Mouse (Mus musculus) liver, embryonic 14.5 days (tissue): ENCODE results near the gene Lyl1. TPM values are rescaled to one million over a fixed set of nuclear protein-coding genes. Genes with fewer than 3 reads are reported as not detected.
A peak's percentile ranks its signal among the peaks of the same experiment; 100 is the strongest.

Experiments
- ATAC-seq: fragments of 200-750 bp; cut with Nextera tagmentation; 2 replicates; pipeline ENCODE4 v1.8.0; 2017; ENCODE audit warnings: moderate number of reproducible peaks, mild to moderate bottlenecking, moderate library complexity; ENCODE audit not compliant: insufficient read depth
- DNase-seq, 3 experiments: peaks; one replicate each; pipeline ENCODE4 v3.0.0-alpha.2; 2012 to 2013; ENCODE audit warnings: low read depth in 3 of 3, low spot score in 3 of 3
- H3K27ac ChIP-seq: fragments of 300-500 bp; sonication (generic); 2 replicates; pipeline ENCODE4 v1.5.1; 2014; ENCODE audit warnings: moderate library complexity, mild to moderate bottlenecking, control low read depth, inconsistent platforms
- H3K27me3 ChIP-seq: fragments of 300-500 bp; sonication (generic); 2 replicates; pipeline ENCODE4 v1.6.1; 2014; ENCODE audit warnings: mild to moderate bottlenecking, low read length, moderate library complexity; ENCODE audit not compliant: control insufficient read depth, insufficient read depth
- H3K36me3 ChIP-seq: fragments of 300-500 bp; sonication (generic); replicated peaks from 2 replicates; pipeline ENCODE4 v1.6.1; 2014; ENCODE audit warnings: low read depth; ENCODE audit not compliant: control insufficient read depth, insufficient read depth
- H3K4me1 ChIP-seq, 2 experiments: fragments of 200-500 bp in 1 of 2; fragments of 300-500 bp in 1 of 2; sonication (generic) in 1 of 2; replicated peaks; 2 replicates each; pipeline ENCODE4 v1.6.1; 2012 to 2014; ENCODE audit warnings: antibody characterized with exemption in 1 of 2, inconsistent platforms in 1 of 2, low read length in 1 of 2; ENCODE audit not compliant: control insufficient read depth in 2 of 2, insufficient read depth in 2 of 2
- H3K4me2 ChIP-seq: fragments of 300-500 bp; sonication (generic); 2 replicates; pipeline ENCODE4 v1.6.1; 2014; ENCODE audit warnings: low read depth, mild to moderate bottlenecking, control low read depth, moderate library complexity
- H3K4me3 ChIP-seq, 2 experiments: fragments of 200-500 bp in 1 of 2; fragments of 300-500 bp in 1 of 2; sonication (generic) in 1 of 2; 2 replicates each; pipeline ENCODE4 v1.5.1; 2012 to 2014; ENCODE audit warnings: low read depth in 2 of 2, low read length in 2 of 2, mild to moderate bottlenecking in 2 of 2, control low read depth in 1 of 2, inconsistent platforms in 1 of 2, moderate library complexity in 1 of 2; ENCODE audit not compliant: insufficient read depth in 1 of 2
- H3K9ac ChIP-seq: fragments of 300-500 bp; sonication (generic); replicated peaks from 2 replicates; pipeline ENCODE4 v1.6.1; 2014; ENCODE audit warnings: mild to moderate bottlenecking, control low read depth, moderate library complexity
- H3K9me3 ChIP-seq: fragments of 300-500 bp; sonication (generic); 2 replicates; pipeline ENCODE4 v1.6.1; 2016; ENCODE audit warnings: low read length, mixed read lengths; ENCODE audit not compliant: control insufficient read depth
- CTCF ChIP-seq: IDR thresholded peaks from 2 replicates; pipeline ENCODE4 v1.5.1; 2016; ENCODE audit warnings: antibody characterized with exemption, low read depth, control low read depth
- EP300 ChIP-seq: IDR thresholded peaks from 2 replicates; pipeline ENCODE4 v1.6.1; 2016; ENCODE audit warnings: antibody characterized with exemption, low read depth
- WGBS: fragments of 180-500 bp; shearing (Covaris S2); extraction: QIAGEN DNeasy Blood & Tissue Kit; methylation state at CpG from one replicate; pipeline ENCODE4 v1.1.7; 2014; ENCODE audit not compliant: insufficient replicate concordance; 5-methylcytosine and 5-hydroxymethylcytosine counted together
- polyA plus RNA-seq, 2 experiments: library from polyadenylated mRNA; depleted of rRNA in 1 of 2; stranded (reverse) in 1 of 2; unstranded in 1 of 2; fragments of >200 nt; fragmentation: Nextera tagmentation in 1 of 2; extraction: Ambion mirVana in 1 of 2; gene quantifications; 2 replicates each; pipeline versions ENCODE4 v1.2.1 to v1.2.3; 2012 to 2014

The Lyl1 gene
- polyA plus RNA-seq, 2 experiments = 45.4 to 55.6 TPM

DNA sequence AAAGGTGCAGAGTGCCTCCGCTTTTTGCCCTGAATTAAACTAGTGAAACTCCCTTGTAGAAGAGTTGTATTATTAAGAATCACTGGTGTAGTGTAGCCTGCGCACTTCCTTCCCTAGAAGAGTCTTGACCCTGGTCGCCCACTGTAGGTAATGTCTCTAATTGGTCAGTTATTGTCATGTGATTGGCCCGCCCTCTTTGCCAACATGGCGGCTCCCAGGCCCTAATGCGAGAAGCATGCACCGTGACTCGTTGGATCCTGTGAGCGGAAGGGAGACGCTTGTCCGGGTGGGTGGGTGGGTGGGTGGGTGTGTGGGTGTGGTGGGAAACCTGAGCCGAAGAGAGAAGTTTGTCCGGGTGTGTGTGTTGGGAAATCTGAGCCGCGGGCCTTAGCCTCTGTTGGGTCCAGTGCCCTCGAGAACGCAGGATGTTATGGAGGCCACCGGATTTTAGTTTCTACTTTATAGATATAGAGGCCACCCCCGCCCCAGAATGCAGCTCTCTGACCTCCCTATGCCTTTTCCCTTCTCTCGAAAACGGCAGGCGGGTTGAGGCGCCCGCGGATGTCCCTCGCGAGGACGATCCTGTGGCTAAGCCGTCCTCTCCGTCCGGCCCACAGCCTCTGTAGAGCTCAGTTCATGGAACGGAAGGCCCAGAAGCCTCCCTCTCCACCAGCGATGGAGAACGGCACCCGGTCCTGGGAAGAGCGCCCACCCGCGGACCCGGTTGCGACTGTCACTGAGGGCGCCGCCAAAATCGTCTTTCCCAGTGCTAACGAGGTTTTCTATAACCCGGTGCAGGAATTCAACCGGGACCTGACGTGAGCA, 12.0 kb upstream of the Lyl1 start:
- peaks cover 12% of the 10 kb centered on the region; the same call in 1 of the 2 replicates for H3K36me3 ChIP-seq
- TF ChIP-seq CTCF (0 out of 2 replicates have a peak, but pooled peaks have one; percentile 30), EP300 (peak; percentile 8; the same call in 1 of the 2 replicates)
- H3K4me2 ChIP-seq = peak overlapping the region; percentile 91
- no peaks in the 10 kb centered on the region for H3K9me3 ChIP-seq
- H3K27ac ChIP-seq = peak overlapping the region; percentile 63
- under 1% methylated on average over 47 of the region's 47 CpGs for WGBS
- H3K4me3 ChIP-seq = peak overlapping the region; percentile 73 to 89
- H3K27me3 ChIP-seq = no peaks in the 10 kb centered on the region
- H3K4me1 ChIP-seq = peaks cover 27 to 32% of the 10 kb centered on the region in 2 experiments
- DNase-seq (peak; percentile 80 to 89 (median 86)), ATAC-seq (peak; percentile 68)
- H3K9ac ChIP-seq = peak overlapping the region; percentile 80

DNA sequence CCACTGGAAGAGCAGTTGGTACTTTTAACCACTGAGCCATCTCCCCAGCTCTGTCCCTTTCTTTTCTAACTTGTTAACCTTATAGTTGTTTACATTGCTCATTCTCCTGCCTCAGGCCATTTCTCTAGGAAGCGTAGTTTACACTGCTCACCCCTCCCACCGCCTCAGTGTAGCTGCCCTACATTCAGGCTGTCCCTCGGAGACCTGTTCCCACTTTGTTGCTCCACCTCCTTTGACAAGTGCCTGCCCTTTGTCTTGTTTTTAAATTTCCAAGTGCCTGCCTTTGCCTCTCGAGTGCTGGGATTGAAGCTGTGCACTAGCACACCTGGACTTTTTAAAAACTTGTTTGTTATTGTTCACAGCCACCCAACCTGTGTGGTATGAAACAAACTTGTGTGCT, 7.9 kb upstream of the Lyl1 start:
- H3K27ac ChIP-seq = no peak overlapping the region
- no peak overlapping the region for H3K4me3 ChIP-seq
- H3K27me3 ChIP-seq = no peaks in the 10 kb centered on the region
- DNase-seq = no peak
- TF ChIP-seq EP300 (no peak), CTCF (no peak)
- no peak for ATAC-seq
- peaks cover 18% of the 10 kb centered on the region for H3K36me3 ChIP-seq
- 72% methylated on average over 4 of the region's 4 CpGs for WGBS
- H3K9ac ChIP-seq = no peak overlapping the region
- H3K4me1 ChIP-seq = peaks cover 9 to 12% of the 10 kb centered on the region in 2 experiments
- no peak overlapping the region for H3K4me2 ChIP-seq
- H3K9me3 ChIP-seq = no peaks in the 10 kb centered on the region

DNA sequence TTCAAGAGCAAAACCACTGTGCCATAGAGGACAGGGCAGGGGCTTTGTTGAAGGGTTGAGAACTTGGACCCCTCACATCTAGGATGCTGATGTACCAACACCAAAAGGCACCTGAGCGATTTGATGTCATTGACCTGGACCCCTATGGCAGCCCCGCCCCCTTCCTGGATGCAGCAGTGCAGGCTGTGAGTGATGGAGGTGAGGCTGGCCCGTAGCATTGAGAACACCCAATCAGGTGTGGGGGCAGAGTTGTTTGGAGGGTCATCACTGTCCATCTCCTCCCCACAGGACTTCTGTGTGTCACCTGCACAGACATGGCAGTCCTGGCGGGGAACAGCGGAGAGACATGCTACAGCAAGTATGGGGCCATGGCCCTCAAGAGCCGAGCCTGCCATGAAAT, 6.1 kb upstream of the Lyl1 start:
- DNase-seq = no peak
- no peaks in the 10 kb centered on the region for H3K27me3 ChIP-seq
- TF ChIP-seq CTCF (no peak), EP300 (no peak)
- no peak overlapping the region for H3K9ac ChIP-seq
- no peak overlapping the region for H3K27ac ChIP-seq
- H3K4me3 ChIP-seq = no peak overlapping the region
- H3K36me3 ChIP-seq = peaks cover 21% of the 10 kb centered on the region
- H3K4me2 ChIP-seq = no peak overlapping the region
- ATAC-seq = no peak
- WGBS = 75% methylated on average over 6 of the region's 6 CpGs
- H3K9me3 ChIP-seq = no peaks in the 10 kb centered on the region
- peaks cover 10 to 11% of the 10 kb centered on the region in 2 experiments for H3K4me1 ChIP-seq

DNA sequence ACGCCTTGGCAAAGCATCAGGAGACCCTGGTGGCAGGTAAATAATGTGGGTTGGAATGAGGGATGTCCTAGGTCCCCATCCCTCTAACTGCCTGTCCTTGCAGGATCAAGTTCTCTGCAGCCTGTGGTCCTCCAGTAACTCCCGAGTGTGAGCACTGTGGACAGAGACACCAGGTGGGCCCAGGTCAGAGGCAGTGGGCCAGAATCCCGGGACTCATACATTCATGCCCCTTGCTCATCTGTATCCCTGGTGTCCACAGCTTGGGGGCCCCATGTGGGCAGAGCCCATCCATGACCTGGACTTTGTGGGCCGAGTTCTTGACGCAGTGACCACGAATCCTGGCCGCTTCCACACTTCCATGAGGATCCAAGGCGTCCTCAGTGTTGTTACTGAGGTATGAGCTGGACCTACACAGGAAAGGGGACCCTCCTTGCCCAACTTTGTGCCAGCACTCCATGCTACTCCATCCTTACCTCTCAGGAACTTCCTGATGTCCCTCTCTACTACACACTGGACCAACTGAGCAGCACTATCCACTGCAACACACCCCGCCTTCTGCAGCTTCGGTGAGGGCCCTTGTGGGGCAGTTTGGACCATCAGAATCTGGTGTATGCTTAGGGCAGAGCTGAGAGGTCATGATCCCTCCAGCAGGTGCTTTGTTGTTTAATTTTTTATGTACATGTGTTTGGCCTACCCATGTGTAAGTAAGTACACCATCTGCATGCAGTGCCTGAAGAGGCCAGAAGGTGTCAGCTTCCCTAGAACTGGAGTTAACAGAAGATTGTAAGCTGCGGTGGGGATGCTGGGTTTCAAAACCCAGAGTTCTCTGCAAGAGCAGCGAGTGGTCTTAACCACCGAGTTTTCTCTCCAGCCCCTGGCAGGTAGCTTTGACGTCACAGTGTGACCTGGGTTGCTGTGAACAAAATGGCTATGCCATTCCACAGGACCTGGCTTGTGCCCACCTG, 3.8 kb upstream of the Lyl1 start:
- H3K4me2 ChIP-seq = no peak overlapping the region
- DNase-seq = peak in 1 of 3 experiments; percentile 52
- no peak overlapping the region for H3K9ac ChIP-seq
- no peaks in the 10 kb centered on the region for H3K27me3 ChIP-seq
- H3K4me3 ChIP-seq = no peak overlapping the region
- H3K36me3 ChIP-seq = peaks cover 18% of the 10 kb centered on the region
- 73% methylated on average over 14 of the region's 14 CpGs for WGBS
- ATAC-seq = no peak
- no peak overlapping the region for H3K27ac ChIP-seq
- TF ChIP-seq CTCF (peak; percentile 80), EP300 (no peak)
- H3K9me3 ChIP-seq = no peaks in the 10 kb centered on the region
- peaks cover 17 to 18% of the 10 kb centered on the region in 2 experiments for H3K4me1 ChIP-seq
